Mouse (Mus musculus): ENCODE data around the gene Ap3d1. TPM values are rescaled to one million over a fixed set of nuclear protein-coding genes. Genes with fewer than 3 reads are reported as not detected.

The Ap3d1 gene
- polyA plus RNA-seq, 1 experiment from 2014 or later, result 54.5 TPM

DNA sequence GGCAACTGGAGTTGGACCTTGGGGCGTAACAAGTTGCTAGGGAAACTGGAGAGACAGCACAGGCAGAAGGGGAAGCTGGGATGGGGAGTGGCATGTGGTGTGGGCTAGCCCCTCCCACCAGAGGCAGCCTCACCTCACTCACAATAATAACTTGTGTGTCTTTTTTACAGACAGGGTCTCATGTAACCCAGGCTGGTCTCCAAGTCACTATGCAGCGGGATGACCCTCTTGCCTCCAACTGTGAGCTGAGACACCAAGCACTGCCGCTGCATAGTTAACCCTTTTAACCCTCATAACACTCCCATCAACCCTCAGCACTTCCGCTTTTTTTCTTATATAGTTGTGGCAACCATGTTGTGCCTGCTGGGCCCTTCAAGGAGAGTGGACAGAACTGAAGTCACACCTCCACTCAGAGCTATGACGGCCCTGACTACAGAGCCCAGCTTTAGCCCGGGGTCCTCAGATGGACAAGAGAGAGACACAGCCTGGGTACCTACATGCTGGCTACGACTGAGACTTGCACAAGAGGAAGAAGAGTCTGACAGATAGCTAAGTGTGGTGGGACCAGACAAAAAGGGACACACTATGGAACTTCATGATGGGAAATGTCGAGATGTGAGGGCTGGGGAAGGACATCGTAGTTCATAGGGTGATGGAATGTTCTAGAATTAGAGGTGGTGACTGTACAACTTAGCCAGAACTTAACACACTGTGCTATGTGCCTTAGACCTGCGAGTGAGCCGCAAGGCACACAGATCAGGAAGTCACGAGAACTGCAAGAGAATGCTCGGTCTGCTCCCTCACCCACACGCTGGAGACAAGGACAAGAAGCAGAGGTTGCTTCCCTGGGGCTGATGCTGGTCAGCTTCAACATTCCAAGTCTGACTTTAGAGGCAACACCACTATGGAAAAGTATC lies 49.6 kb downstream of the Ap3d1 start:
- 0 out of 4 replicates have a peak overlapping the region, but pooled peaks of 1 of the 2 experiments have one; percentile 24 for H3K27ac ChIP-seq (replicated peaks in 1 of 2; ENCODE audit: control insufficient read depth in 1 of 2, insufficient read depth in 1 of 2, low read depth in 2 of 2, low read length in 2 of 2)

DNA sequence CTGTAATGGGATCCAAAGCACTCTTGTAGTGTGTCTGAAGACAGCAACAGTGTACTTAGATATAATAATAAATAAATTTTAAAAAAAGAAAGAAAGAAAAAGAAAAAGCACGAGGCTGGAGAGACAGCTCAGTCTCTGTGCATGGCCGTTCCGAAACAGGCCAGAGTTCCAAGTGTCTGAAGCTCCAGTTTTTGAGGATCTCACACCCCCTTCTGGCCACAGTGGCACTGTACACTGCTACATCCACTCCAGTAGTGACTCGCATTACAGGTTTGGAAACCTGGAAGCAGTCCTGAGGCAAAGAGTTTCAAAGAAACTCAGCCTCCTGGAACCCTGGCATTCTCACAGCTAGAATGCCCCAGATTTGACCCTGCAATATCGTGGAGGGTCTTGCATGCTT lies 54.2 kb downstream of the Ap3d1 start:
- ATAC-seq (ENCODE audit: insufficient number of reproducible peaks, insufficient read depth, low FRiP score, low read depth), result peak; percentile 37; the same call in 1 of the 2 replicates
- Histone ChIP-seq H3K27ac (replicated peaks in 1 of 2; ENCODE audit: control insufficient read depth in 1 of 2, insufficient read depth in 1 of 2, low read depth in 2 of 2, low read length in 2 of 2) (no peak overlapping the region), H3K36me3 (ENCODE audit: control insufficient read depth, insufficient read depth, low read length) (peaks cover 74% of the 10 kb centered on the region)

More for the DNA sequence above, 49.6 kb downstream of the Ap3d1 start:
- no peak overlapping the region for H3K9ac ChIP-seq (ENCODE audit: low read length)
- no peak overlapping the region for H3K4me3 ChIP-seq (ENCODE audit: control insufficient read depth in 1 of 2, insufficient read depth in 1 of 2, low read depth in 1 of 2, low read length in 2 of 2)
- H3K9me3 ChIP-seq (ENCODE audit: control insufficient read depth, low read length), result no peaks in the 10 kb centered on the region
- H3K36me3 ChIP-seq (ENCODE audit: control insufficient read depth, insufficient read depth, low read length), result peaks cover 51% of the 10 kb centered on the region
- ATAC-seq (ENCODE audit: insufficient number of reproducible peaks, insufficient read depth, low FRiP score, low read depth), result no peak
- 77% methylated on average over 14 of the region's 14 CpGs for WGBS
- no peaks in the 10 kb centered on the region for H3K27me3 ChIP-seq (ENCODE audit: control insufficient read depth, insufficient read depth, low read length)
- H3K4me2 ChIP-seq (ENCODE audit: low read length), result no peak overlapping the region
- peaks cover 0 to 8% of the 10 kb centered on the region in 2 experiments; a peak in 1 of 4 replicates for H3K4me1 ChIP-seq (ENCODE audit: control insufficient read depth in 2 of 2, insufficient read depth in 2 of 2, low read length in 2 of 2)

DNA sequence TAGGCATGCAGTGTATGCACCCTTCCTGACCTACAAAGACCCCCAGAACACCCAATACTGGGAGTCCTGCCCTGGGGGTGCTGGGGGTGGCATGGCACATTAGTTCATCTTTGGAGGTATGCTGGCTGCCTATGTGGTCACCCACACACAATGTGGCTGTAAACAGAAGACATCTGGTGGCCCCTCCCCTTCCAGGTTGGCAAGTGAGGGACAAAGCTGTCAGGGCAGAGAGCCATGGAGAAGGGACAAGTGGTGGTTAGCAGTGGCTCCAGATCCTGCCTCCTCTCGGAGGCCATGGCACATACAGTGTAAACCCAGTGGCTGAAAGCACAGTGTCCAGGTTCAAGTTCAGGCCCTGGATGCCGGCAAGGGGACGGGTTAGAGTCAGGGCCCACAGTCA lies 55.4 kb downstream of the Ap3d1 start:
- Histone ChIP-seq H3K36me3 (ENCODE audit: control insufficient read depth, insufficient read depth, low read length) (peaks cover 76% of the 10 kb centered on the region), H3K27me3 (ENCODE audit: control insufficient read depth, insufficient read depth, low read length) (no peaks in the 10 kb centered on the region), H3K27ac (replicated peaks in 1 of 2; ENCODE audit: control insufficient read depth in 1 of 2, insufficient read depth in 1 of 2, low read depth in 2 of 2, low read length in 2 of 2) (no peak overlapping the region), H3K4me1 (ENCODE audit: control insufficient read depth in 2 of 2, insufficient read depth in 2 of 2, low read length in 2 of 2) (no peaks in the 10 kb centered on the region), H3K4me3 (ENCODE audit: control insufficient read depth in 1 of 2, insufficient read depth in 1 of 2, low read depth in 1 of 2, low read length in 2 of 2) (no peak overlapping the region), H3K4me2 (ENCODE audit: low read length) (no peak overlapping the region), H3K9ac (ENCODE audit: low read length) (no peak overlapping the region), H3K9me3 (ENCODE audit: control insufficient read depth, low read length) (no peaks in the 10 kb centered on the region)
- no peak for ATAC-seq (ENCODE audit: insufficient number of reproducible peaks, insufficient read depth, low FRiP score, low read depth)
- 93% methylated on average over 3 of the region's 3 CpGs for WGBS

More for the DNA sequence above, 54.2 kb downstream of the Ap3d1 start:
- 46% methylated on average over 5 of the region's 5 CpGs for WGBS
- Histone ChIP-seq H3K27me3 (ENCODE audit: control insufficient read depth, insufficient read depth, low read length) (no peaks in the 10 kb centered on the region), H3K4me2 (ENCODE audit: low read length) (no peak overlapping the region), H3K4me1 (ENCODE audit: control insufficient read depth in 2 of 2, insufficient read depth in 2 of 2, low read length in 2 of 2) (no peaks in the 10 kb centered on the region), H3K4me3 (ENCODE audit: control insufficient read depth in 1 of 2, insufficient read depth in 1 of 2, low read depth in 1 of 2, low read length in 2 of 2) (no peak overlapping the region), H3K9me3 (ENCODE audit: control insufficient read depth, low read length) (no peaks in the 10 kb centered on the region), H3K9ac (ENCODE audit: low read length) (no peak overlapping the region)

DNA sequence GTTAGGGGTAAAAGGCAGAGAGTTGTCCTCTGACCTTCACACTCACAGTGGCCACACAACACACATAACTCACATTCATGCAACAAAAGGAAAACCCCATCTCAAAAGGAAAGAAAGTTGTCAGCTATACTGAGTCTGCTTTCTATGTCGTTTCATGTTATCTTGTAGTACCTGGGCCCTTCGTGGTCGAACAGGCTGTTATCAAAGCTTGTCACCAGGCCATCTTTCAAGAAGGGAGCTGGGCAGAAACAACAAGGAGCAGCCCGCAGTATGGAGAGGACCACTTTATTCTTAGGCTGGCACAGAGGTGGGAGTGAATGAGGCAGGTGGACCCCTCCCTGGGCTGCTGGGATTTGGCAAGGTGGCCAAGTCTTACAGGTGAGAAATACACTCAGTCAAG lies 57.1 kb downstream of the Ap3d1 start:
- Histone ChIP-seq H3K9ac (ENCODE audit: low read length) (no peak overlapping the region), H3K9me3 (ENCODE audit: control insufficient read depth, low read length) (no peaks in the 10 kb centered on the region), H3K27ac (replicated peaks in 1 of 2; ENCODE audit: control insufficient read depth in 1 of 2, insufficient read depth in 1 of 2, low read depth in 2 of 2, low read length in 2 of 2) (no peak overlapping the region), H3K4me1 (ENCODE audit: control insufficient read depth in 2 of 2, insufficient read depth in 2 of 2, low read length in 2 of 2) (peaks cover 2 to 3% of the 10 kb centered on the region in 2 experiments; a peak in 1 of 4 replicates), H3K36me3 (ENCODE audit: control insufficient read depth, insufficient read depth, low read length) (peaks cover 60% of the 10 kb centered on the region), H3K4me3 (ENCODE audit: control insufficient read depth in 1 of 2, insufficient read depth in 1 of 2, low read depth in 1 of 2, low read length in 2 of 2) (no peak overlapping the region), H3K27me3 (ENCODE audit: control insufficient read depth, insufficient read depth, low read length) (no peaks in the 10 kb centered on the region), H3K4me2 (ENCODE audit: low read length) (no peak overlapping the region)
- WGBS, result 23% methylated on average over 4 of the region's 4 CpGs
- ATAC-seq (ENCODE audit: insufficient number of reproducible peaks, insufficient read depth, low FRiP score, low read depth), result no peak

DNA sequence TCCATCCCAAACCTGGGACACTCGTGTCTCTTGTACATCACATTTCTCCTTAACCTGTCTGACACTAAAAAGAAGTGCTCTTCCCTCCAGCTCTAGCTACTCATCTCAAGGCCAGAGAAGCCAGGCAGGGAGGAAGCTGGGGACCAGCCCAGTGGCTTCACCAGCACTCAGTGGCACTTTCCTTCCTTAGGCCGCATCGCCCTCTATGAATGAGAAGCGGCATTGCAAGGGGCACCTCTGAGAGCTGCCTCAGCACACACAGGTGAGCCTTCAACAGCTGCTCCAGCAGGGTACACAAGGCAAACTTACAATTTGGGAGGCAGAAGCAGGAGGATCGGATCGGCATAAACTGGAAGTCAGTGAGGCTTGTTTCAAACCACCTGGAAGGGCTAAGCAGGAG lies 57.9 kb downstream of the Ap3d1 start:
- H3K27me3 ChIP-seq (ENCODE audit: control insufficient read depth, insufficient read depth, low read length), result no peaks in the 10 kb centered on the region
- peaks cover 52% of the 10 kb centered on the region for H3K36me3 ChIP-seq (ENCODE audit: control insufficient read depth, insufficient read depth, low read length)
- H3K4me2 ChIP-seq (ENCODE audit: low read length), result no peak overlapping the region
- no peak for ATAC-seq (ENCODE audit: insufficient number of reproducible peaks, insufficient read depth, low FRiP score, low read depth)
- no peaks in the 10 kb centered on the region for H3K9me3 ChIP-seq (ENCODE audit: control insufficient read depth, low read length)
- H3K27ac ChIP-seq (replicated peaks in 1 of 2; ENCODE audit: control insufficient read depth in 1 of 2, insufficient read depth in 1 of 2, low read depth in 2 of 2, low read length in 2 of 2), result no peak overlapping the region
- H3K9ac ChIP-seq (ENCODE audit: low read length), result no peak overlapping the region
- WGBS, result 59% methylated on average over 6 of the region's 6 CpGs
- H3K4me3 ChIP-seq (ENCODE audit: control insufficient read depth in 1 of 2, insufficient read depth in 1 of 2, low read depth in 1 of 2, low read length in 2 of 2), result no peak overlapping the region
- peaks cover 8 to 9% of the 10 kb centered on the region in 2 experiments for H3K4me1 ChIP-seq (ENCODE audit: control insufficient read depth in 2 of 2, insufficient read depth in 2 of 2, low read length in 2 of 2)

DNA sequence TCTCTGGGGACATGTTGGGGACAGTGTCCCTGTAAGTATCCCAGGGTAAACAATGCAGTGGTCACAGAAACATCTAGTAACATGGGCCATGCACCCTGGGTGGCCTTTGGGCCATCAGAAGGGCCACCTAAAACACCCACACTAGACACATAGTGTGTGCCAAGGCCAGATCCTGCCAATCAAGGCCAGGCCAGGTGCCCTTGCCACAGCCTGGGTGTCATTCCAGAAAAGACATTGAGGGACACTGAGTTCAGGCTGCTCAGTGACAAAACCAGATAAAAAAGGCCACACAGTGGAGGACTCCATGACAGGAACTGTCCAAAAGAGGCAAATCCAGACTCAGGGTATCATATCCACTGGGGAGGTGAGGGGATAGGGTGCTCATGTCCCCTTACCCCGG lies 58.4 kb downstream of the Ap3d1 start:
- H3K27ac ChIP-seq (replicated peaks in 1 of 2; ENCODE audit: control insufficient read depth in 1 of 2, insufficient read depth in 1 of 2, low read depth in 2 of 2, low read length in 2 of 2), result no peak overlapping the region
- H3K9ac ChIP-seq (ENCODE audit: low read length), result no peak overlapping the region
- 100% methylated on average over 1 of the region's 1 CpGs for WGBS

DNA sequence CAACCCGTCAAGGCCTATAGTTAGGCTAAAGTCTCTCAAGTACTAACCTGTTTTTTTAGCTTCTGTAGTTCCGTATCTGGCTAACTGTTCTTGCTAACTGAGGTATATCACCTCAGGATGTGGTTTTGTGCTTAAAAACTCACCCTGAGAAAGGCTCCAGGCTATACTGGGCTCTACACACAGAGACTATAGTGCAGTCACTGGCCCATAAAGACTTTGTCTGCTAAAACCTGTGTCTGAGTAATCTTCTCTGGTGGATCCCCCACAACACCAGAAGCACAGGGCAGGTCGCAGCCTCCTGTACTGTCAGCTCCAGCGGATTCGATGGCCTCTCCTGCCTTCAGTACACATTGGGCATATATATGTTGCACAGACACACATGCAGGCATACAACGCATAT lies 60.1 kb downstream of the Ap3d1 start:
- WGBS, result 93% methylated on average over 6 of the region's 6 CpGs
- peaks cover 30% of the 10 kb centered on the region in 2 experiments for H3K4me1 ChIP-seq (ENCODE audit: control insufficient read depth in 2 of 2, insufficient read depth in 2 of 2, low read length in 2 of 2)

More for the DNA sequence above, 58.4 kb downstream of the Ap3d1 start:
- Histone ChIP-seq H3K9me3 (ENCODE audit: control insufficient read depth, low read length) (no peaks in the 10 kb centered on the region), H3K4me3 (ENCODE audit: control insufficient read depth in 1 of 2, insufficient read depth in 1 of 2, low read depth in 1 of 2, low read length in 2 of 2) (no peak overlapping the region), H3K36me3 (ENCODE audit: control insufficient read depth, insufficient read depth, low read length) (peaks cover 47% of the 10 kb centered on the region), H3K27me3 (ENCODE audit: control insufficient read depth, insufficient read depth, low read length) (no peaks in the 10 kb centered on the region), H3K4me1 (ENCODE audit: control insufficient read depth in 2 of 2, insufficient read depth in 2 of 2, low read length in 2 of 2) (peaks cover 14 to 15% of the 10 kb centered on the region in 2 experiments), H3K4me2 (ENCODE audit: low read length) (no peak overlapping the region)
- ATAC-seq (ENCODE audit: insufficient number of reproducible peaks, insufficient read depth, low FRiP score, low read depth), result no peak

More for the DNA sequence above, 60.1 kb downstream of the Ap3d1 start:
- H3K27ac ChIP-seq (replicated peaks in 1 of 2; ENCODE audit: control insufficient read depth in 1 of 2, insufficient read depth in 1 of 2, low read depth in 2 of 2, low read length in 2 of 2), result no peak overlapping the region
- ATAC-seq (ENCODE audit: insufficient number of reproducible peaks, insufficient read depth, low FRiP score, low read depth), result no peak
- H3K9ac ChIP-seq (ENCODE audit: low read length), result no peak overlapping the region
- H3K4me2 ChIP-seq (ENCODE audit: low read length), result no peak overlapping the region
- H3K4me3 ChIP-seq (ENCODE audit: control insufficient read depth in 1 of 2, insufficient read depth in 1 of 2, low read depth in 1 of 2, low read length in 2 of 2), result no peak overlapping the region
- H3K36me3 ChIP-seq (ENCODE audit: control insufficient read depth, insufficient read depth, low read length), result peaks cover 36% of the 10 kb centered on the region
- no peaks in the 10 kb centered on the region for H3K27me3 ChIP-seq (ENCODE audit: control insufficient read depth, insufficient read depth, low read length)
- H3K9me3 ChIP-seq (ENCODE audit: control insufficient read depth, low read length), result no peaks in the 10 kb centered on the region
